ENCODE assay signal across 9 mouse cellular contexts in the genomic region with DNA sequence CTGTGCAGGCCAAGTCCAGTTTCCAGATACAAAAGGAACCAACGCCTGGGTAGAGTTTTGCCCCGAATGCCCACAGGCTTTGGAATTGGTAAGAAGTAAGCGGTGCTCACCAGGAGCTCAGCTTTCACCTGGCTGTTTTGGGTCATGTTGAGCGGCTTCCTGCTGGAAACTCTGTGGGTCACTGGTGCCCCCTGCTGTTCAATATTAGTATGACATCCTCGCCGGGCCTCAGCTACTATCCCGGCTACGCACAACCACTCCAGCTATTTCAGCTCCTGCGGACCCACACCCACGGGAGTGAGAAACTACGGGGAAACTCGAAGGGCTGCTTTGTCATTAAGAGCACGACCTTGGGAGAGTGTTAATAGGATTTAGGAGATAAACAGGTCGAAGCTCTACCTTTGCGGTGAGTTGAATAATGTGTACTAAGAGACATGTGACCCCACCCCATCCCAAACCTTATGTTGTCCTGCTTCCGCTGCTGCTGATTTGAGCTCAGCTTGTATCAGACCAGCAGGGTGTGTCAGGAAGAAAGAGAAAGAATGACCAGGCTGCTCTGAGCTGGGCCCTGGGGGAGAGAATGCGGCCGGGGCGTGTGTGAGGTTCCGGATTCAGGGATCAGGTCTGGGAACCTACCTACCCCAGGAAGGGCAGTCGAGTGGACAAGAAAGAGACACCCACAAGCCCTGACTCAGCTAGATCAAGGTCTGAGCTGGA. TPM values are rescaled to one million over a fixed set of nuclear protein-coding genes. Genes with fewer than 3 reads are reported as not detected.
DNase-seq lines count a peak whose midpoint lies in the region; ATAC-seq and TF ChIP-seq lines count a peak whose summit lies in the region.
"Had no signal": no experiment of that assay in that cellular context is flagged by ENCODE, and none has a peak within 500 bp of the region (broad histone marks: within the 10 kb centered on the region; RNA-seq: fewer than 3 reads in every experiment).

No protein-coding gene starts in this region.

- H3K27me3 ChIP-seq in kidney, adult 2 months (replicated peaks; ENCODE audit: control insufficient read depth, insufficient read depth, low read length) = no peaks in the 10 kb centered on the region
- peaks cover 20% of the 10 kb centered on the region for H3K27me3 ChIP-seq in limb, embryonic 10.5 days (ENCODE audit: low read depth, poor library complexity, severe bottlenecking)
- H3K27me3 ChIP-seq in stomach, embryonic 14.5 days (ENCODE audit: control insufficient read depth, insufficient read depth, low read length) = no peaks in the 10 kb centered on the region

- H3K9ac ChIP-seq in stomach, embryonic 14.5 days (replicated peaks; ENCODE audit: low read depth, low read length) = no peak overlapping the region
- H3K9ac ChIP-seq: embryonic facial prominence, embryonic 13.5 days had no signal

- 28% methylated on average over 21 of the region's 21 CpGs for WGBS in kidney, adult 2 months
- WGBS in limb, embryonic 10.5 days = 23% methylated on average over 21 of the region's 21 CpGs
- 23% methylated on average over 21 of the region's 21 CpGs for WGBS in stomach, embryonic 14.5 days

- no peaks in the 10 kb centered on the region for H3K4me1 ChIP-seq in kidney, adult 2 months (ENCODE audit: control insufficient read depth, insufficient read depth, low read length)
- peaks cover 24% of the 10 kb centered on the region for H3K4me1 ChIP-seq in limb, embryonic 10.5 days
- H3K4me1 ChIP-seq in stomach, embryonic 14.5 days (ENCODE audit: control insufficient read depth, insufficient read depth, low read length) = no peaks in the 10 kb centered on the region
- H3K4me1 ChIP-seq: embryonic facial prominence, embryonic 13.5 days had no signal

- no peak overlapping the region for H3K4me2 ChIP-seq in stomach, embryonic 14.5 days (replicated peaks; ENCODE audit: low read depth, low read length)
- H3K4me2 ChIP-seq: embryonic facial prominence, embryonic 13.5 days had no signal

- H3K36me3 ChIP-seq in kidney, adult 2 months (ENCODE audit: control insufficient read depth, insufficient read depth, low read length) = no peaks in the 10 kb centered on the region
- no peaks in the 10 kb centered on the region for H3K36me3 ChIP-seq in limb, embryonic 10.5 days
- no peaks in the 10 kb centered on the region for H3K36me3 ChIP-seq in stomach, embryonic 14.5 days (ENCODE audit: control insufficient read depth, insufficient read depth, low read length)
- H3K36me3 ChIP-seq: embryonic facial prominence, embryonic 13.5 days had no signal

- H3K4me3 ChIP-seq in kidney, adult 2 months (ENCODE audit: insufficient read depth, low read depth, low read length) = no peak overlapping the region
- no peak overlapping the region for H3K4me3 ChIP-seq in limb, embryonic 10.5 days
- no peak overlapping the region for H3K4me3 ChIP-seq in stomach, embryonic 14.5 days (ENCODE audit: low read depth, low read length)
- H3K4me3 ChIP-seq: embryonic facial prominence, embryonic 13.5 days had no signal

- DNase-seq in 3134 (ENCODE audit: extremely low read depth, insufficient read length, low spot score) (peak; percentile 40), adipocyte (ENCODE audit: low spot score) (peak; percentile 77)
- peak; percentile 75 to 81 for DNase-seq in gastrocnemius, postnatal 36 days
- DNase-seq in kidney, adult 2 months = peak; percentile 83
- peak; percentile 93 for DNase-seq in limb, embryonic 10.5 days (ENCODE audit: low spot score)
- peak; percentile 92 for DNase-seq in neural tube, embryonic 10.5 days (ENCODE audit: extremely low spot score, low spot score)

- TF ChIP-seq POLR2A in kidney, adult 2 months (IDR thresholded peaks at IDR 0.05; ENCODE audit: low read depth, low read length) = no peak

- ATAC-seq in common myeloid progenitor, adult 5-6 weeks (replicated peaks; ENCODE audit: low read depth, poor library complexity, severe bottlenecking) = peak; percentile 82
- 0 out of 2 replicates have a peak, but pooled peaks have one; percentile 57 for ATAC-seq in stomach, embryonic 14.5 days (ENCODE audit: insufficient number of reproducible peaks, insufficient read depth, low FRiP score, low read depth)

- H3K9me3 ChIP-seq in limb, embryonic 10.5 days (replicated peaks) = no peaks in the 10 kb centered on the region
- H3K9me3 ChIP-seq in stomach, embryonic 14.5 days (ENCODE audit: control insufficient read depth, low read depth, low read length) = no peaks in the 10 kb centered on the region
- H3K9me3 ChIP-seq: embryonic facial prominence, embryonic 13.5 days had no signal

- intact Hi-C loops in gastrocnemius, postnatal 36 days (cut with DNase I) = no loop called here

- no peak overlapping the region for H3K27ac ChIP-seq in kidney, adult 2 months (ENCODE audit: insufficient read depth, low read depth, low read length)
- no peak overlapping the region for H3K27ac ChIP-seq in limb, embryonic 10.5 days
- H3K27ac ChIP-seq in stomach, embryonic 14.5 days (ENCODE audit: low read length) = no peak overlapping the region
- H3K27ac ChIP-seq: embryonic facial prominence, embryonic 13.5 days had no signal

- peak; percentile 87 for TF ChIP-seq CTCF in kidney, adult 2 months (conservative IDR thresholded peaks at IDR 0.05; ENCODE audit: insufficient read depth, insufficient read length, low read depth, low read length)

RNA-seq across cellular contexts. Expression of a gene that starts 16.2 kb away (rescaled TPM):
- not detected in 2 replicates for total RNA-seq in common myeloid progenitor, adult 5-6 weeks (2017)
- 1 to 10 TPM; 3.1 to 3.5 TPM for total RNA-seq in gastrocnemius, postnatal 36 days (2021)
- polyA plus RNA-seq in kidney, adult 2 months (2012; rRNA removed) = 3.5 and 4.8 TPM in 2 replicates
- polyA plus RNA-seq in limb, embryonic 10.5 days (2016; fragmentation: Nextera tagmentation; extraction: Ambion mirVana) = 11.2 and 12.1 TPM in 2 replicates
- polyA plus RNA-seq in stomach, embryonic 14.5 days (2014; fragmentation: Nextera tagmentation; extraction: Ambion mirVana) = 5.2 and 5.6 TPM in 2 replicates

RNA-seq across cellular contexts. Expression of a gene that starts 56.4 kb away (rescaled TPM):
- not detected in 2 replicates for total RNA-seq in common myeloid progenitor, adult 5-6 weeks (2017)
- total RNA-seq in gastrocnemius, postnatal 36 days (2021) = not detected
- 2.0 TPM in 2 replicates for polyA plus RNA-seq in kidney, adult 2 months (2012; rRNA removed)
- polyA plus RNA-seq in limb, embryonic 10.5 days (2016; fragmentation: Nextera tagmentation; extraction: Ambion mirVana) = 1.6 and 1.9 TPM in 2 replicates
- polyA plus RNA-seq in stomach, embryonic 14.5 days (2014; fragmentation: Nextera tagmentation; extraction: Ambion mirVana) = not detected in 2 replicates

Comparison
In these comparisons a context has a peak if more than half of its experiments do, and no peak if none do; other contexts are left out.
1. DNase-seq: peak in every context shown above with its lines; median percentile 93 in limb, embryonic 10.5 days; 92 in neural tube, embryonic 10.5 days; 83 in kidney, adult 2 months; 78 in gastrocnemius, postnatal 36 days; 77 in adipocyte; 40 in 3134.